Mouse (Mus musculus): ENCODE results near the gene Tnxb.
"Not testable (repeated sequence)": the region's sequence is repeated elsewhere in the genome, so short reads cannot be mapped to it uniquely, and the experiment has no call there.

Gene Tnxb

GRCm38 (mm10) chr17:34743719-34744118, 73.4 kb downstream of the Tnxb start, which contains the start of gene C4b:
C4b (minus strand) TSS chr17:34743882.
- DNase-seq: peak; percentile 12 to 22

- no peak for DNase-seq
Observed at GRCm38 (mm10) chr17:34744206-34744605, 73.9 kb downstream of the Tnxb start.

GRCm38 (mm10) chr17:34744611-34745010, 74.3 kb downstream of the Tnxb start:
- not testable (repeated sequence) for DNase-seq

- DNase-seq: not testable (repeated sequence)
Observed at GRCm38 (mm10) chr17:34745166-34745565, 74.8 kb downstream of the Tnxb start.

GRCm38 (mm10) chr17:34746531-34746930, 76.2 kb downstream of the Tnxb start:
- no peak for DNase-seq

- DNase-seq: no peak
Observed at GRCm38 (mm10) chr17:34761471-34761870, 91.1 kb downstream of the Tnxb start.

Data from cerebellum, postnatal 10 days (tissue).